Mouse (Mus musculus): ENCODE measurements around the gene Tbck. TPM values are rescaled to one million over a fixed set of nuclear protein-coding genes. Genes with fewer than 3 reads are reported as not detected.

Tbck gene
- total RNA-seq, 1 experiment from 2014 or later = 27.5 TPM

GRCm38 (mm10) chr3:132756274-132756673, 72.3 kb downstream of the Tbck start:
- no peak for DNase-seq

- no peak for DNase-seq
Observed at GRCm38 (mm10) chr3:132766033-132766726, 82.2 kb downstream of the Tbck start.

DNA sequence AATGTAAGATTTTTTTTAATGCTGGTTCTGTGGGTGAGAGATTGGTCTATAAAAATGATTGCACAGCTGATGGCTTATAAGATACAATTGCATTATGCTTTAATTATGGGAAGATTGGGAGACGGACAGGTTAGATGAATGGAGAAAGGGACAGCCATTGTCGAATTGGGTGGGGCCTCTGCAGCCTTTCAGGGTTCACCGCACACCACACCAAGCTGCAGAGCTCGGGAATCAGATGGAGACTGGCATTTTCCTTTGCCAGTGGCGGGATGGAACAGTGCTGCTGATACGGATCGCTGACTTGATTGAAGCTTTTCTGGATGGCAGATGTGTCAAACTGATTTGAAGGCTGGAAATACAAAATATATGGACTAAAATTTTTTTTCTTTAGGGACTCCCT, 88.1 kb downstream of the Tbck start:
- DNase-seq = no peak

- DNase-seq = no peak
Observed at GRCm38 (mm10) chr3:132776686-132777085, 92.7 kb downstream of the Tbck start.

DNA sequence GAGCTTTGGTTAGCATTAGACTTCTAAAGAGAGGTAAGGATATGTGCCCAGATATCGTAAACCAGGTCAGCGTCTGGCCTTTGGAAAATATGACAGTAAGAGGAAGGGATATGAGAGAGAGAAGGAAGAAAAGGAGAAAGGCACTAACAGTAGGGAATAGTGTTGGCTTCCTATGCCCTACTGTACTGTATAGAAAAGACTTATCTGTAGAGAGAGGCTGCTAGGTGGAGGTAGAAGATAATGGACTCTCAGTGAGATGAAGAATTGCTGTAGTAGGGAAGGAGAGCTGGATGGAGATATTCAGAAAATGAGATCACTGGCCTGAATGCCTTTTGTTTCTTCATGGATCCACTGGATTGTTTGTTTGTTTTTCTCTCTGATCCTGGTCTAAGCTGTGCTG, 97.2 kb downstream of the Tbck start:
- no peak for DNase-seq

DNA sequence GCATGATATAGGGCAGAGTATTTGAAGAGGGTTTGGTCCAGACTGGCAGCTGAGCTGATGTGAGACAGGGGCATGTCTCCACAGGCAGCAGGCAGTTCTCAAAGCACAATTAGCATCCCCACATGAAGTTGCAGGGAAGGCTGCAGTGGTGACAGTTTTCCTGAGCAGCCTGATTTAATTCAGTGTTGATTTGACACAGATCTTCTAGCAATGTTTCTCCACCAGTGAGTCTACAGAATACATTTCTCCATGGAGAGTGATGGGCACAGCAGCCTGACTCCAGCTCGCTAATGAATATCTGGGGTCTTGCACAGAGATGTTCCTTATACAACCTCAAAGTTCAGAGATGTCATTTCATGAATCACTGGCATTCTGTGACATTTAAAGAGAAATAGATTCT, 99.1 kb downstream of the Tbck start:
- no peak for DNase-seq

- DNase-seq = no peak
Observed at GRCm38 (mm10) chr3:132784732-132785131, 100.8 kb downstream of the Tbck start.

DNA sequence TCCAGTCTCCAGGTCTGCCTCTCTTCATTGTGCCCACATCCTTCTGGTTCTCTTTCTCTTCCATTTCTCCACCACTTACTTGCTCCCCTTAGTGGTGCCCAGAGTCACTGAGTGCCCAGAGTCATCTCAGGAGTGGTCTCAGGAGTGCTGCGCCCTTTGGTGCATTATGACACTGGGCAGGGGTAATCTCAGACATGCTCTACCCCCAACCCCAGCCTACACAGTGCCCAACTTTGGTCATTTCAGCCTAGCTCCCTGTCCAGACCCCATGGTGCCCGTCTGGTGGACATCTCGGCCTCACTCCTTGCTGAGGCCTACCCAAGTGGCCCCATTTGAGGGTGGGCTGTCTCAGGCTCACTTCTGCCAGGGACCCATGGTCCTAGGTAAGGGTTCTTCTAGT, 102.7 kb downstream of the Tbck start:
- no peak for DNase-seq

GRCm38 (mm10) chr3:132787775-132788174, 103.8 kb downstream of the Tbck start:
- no peak for DNase-seq

- no peak for DNase-seq
Observed at GRCm38 (mm10) chr3:132791140-132791539, 107.2 kb downstream of the Tbck start.

GRCm38 (mm10) chr3:132800196-132800595, 116.3 kb downstream of the Tbck start:
- no peak for DNase-seq

DNA sequence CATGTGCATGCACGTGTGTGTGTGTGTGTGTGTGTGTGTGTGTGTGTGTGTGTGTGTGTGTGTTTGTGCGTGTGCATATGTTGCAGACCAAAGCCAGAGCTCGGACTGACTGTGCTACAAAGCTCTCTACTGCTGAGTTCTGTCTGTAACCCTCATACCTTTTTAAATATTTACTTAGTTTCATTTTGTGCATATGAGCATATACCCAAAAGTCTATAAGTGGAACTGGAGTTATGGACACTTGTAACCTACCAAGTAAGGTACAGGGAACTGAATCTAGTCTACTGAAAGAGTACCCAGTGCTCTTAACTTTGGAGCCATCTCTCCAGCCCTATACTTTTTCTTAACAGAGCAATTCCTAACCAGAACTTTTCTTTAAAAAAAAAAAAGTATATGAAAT, 118.0 kb downstream of the Tbck start:
- no peak for DNase-seq

DNA sequence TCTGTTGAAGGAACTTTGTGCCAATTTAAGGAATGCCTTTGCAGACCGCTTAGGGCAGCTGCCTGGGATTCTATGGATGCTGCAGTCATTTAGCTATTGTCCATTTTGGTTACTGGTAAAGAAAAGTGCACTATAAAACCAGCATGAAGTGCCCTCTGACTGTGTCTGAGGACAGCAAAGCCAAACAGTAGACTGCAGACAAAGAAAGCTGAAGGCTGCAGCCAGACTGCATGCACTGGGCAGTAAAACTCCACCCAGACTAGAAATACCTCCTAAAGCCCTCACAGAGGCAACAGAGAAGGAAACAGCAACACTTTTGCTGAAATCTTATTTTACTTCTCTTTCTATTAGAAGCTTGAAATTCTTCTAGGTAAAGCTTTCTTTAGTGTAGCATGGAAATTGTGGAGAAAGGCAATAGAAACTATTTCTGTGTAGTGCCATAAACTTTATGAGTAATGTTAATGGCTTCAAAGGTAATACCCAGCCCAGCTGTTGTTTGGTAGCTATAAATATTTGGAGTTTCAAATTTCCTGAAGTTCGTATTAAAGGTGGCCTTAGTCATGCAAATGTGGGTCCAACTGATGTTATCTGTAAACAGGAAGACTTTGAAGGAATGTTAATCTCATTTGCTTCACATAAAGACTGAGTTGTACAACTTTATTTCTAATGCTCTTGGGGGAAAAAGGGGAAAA, 124.1 kb downstream of the Tbck start:
- DNase-seq = no peak

DNA sequence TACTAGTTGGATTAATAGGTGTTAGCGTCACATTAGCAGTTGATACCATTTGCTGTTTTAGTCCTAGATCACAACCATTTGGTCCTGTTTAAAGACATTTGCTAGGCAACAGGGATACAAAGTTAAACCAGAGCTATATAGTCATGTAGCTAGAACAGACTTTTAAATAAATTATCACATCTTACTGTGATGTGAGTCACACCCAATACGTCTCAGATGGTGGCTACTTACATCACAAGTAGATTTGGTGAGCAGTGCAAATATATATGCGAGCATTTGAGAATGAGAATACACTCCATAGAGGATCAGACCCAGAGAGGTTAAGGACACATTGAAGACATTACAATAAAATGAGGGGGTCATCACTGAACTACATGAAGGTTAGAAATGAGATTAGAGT, 125.0 kb downstream of the Tbck start:
- DNase-seq = no peak

- DNase-seq = no peak
Observed at GRCm38 (mm10) chr3:132811791-132812190, 127.8 kb downstream of the Tbck start.

DNA sequence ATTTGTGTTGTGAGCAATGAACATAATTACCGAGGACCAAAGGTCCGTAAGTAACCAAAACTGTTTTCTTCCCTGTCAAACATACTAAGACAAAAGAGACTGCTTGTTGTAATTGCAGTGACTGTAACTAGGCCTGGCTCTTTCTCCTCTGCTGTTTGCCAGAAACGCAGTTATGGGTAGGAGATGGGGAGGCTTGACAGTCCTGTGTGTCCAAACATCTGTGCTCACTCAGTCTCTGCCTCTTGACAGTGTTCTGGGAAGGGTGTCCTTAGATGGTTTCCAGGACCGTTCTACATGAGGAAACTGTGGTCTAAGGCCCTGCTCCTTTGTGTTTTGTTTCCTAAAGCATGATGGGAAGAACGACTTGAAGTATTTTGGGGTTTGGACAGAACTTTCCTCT, 128.4 kb downstream of the Tbck start:
- no peak for DNase-seq

- DNase-seq = no peak
Observed at GRCm38 (mm10) chr3:132813147-132813546, 129.2 kb downstream of the Tbck start.

DNA sequence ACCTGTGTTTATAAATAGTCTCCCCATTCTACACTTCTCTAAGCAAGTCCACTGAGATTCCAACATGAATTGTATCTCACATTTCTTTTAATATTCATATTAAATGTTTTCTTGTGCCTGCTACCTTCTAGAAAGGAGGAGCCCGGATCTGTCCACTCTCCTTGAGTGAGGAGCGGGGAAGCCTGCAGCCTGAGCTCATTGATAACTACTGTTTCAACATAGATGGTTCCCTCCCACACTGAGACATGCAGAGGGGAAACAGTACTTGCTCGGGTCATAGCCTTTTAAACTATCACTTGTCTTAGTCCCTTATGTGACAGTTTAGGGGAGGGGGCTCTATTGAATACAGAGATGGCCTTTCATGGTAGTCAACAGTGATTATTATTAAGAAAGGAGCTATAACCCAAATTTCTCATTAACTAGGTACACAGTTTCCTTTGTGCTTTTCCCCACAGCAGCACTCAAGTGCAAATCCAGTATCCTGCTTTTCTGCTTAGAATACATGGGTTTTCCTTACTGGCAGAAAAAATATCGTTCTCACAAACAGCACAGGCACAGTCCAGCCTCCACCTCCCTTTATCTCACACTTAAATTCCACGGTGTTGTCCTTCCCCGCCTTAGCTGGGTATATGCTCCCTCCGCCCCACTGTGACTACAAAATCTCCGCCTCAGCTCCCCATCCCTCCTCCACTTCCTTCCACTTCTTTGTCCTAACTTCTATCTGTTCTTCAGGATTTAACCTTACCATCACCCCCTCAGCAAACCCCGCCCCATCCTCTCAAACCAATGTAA, 130.0 kb downstream of the Tbck start:
- DNase-seq = no peak

- DNase-seq = no peak
Observed at GRCm38 (mm10) chr3:132814791-132815496, 131.0 kb downstream of the Tbck start.

DNA sequence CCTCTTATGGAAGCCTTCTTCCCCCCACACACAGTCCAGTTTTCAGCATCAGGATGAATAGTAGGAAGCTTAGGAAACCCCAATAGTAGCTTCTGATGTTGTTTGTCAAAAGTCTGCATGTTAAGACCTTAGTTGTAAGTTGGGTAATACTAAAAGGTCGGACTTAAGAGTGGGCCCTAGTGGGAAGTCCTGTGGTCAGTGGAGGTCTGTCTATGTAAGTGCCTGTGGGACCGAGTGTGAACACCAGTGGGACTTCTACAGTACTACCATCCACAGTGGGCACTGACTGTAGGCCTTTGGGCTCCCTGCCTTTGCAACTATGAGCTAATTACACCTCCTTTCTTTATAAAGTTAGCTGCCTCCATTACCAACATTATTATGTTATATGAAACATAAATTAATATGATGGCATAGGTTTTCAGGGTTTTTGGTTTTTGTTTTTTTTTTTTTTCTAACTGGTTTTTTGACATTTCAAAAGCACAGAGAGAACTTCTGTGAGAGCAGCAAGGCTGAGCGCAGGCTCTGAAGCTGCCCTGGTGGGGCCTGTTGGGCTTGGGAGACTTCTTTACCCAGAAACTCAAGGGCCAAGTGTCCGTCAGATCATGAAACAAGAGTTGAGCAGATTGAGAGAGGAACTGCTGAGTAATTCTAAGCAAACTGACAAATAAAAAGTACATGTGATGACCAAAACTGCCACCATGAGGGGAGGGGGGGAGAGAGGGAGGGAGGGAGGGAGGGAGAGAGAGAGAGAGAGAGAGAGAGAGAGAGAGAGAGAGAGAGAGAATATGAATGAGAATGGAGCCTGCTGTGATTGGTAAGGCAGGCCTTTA, 131.8 kb downstream of the Tbck start:
- no peak for DNase-seq

- no peak for DNase-seq
Observed at GRCm38 (mm10) chr3:132819408-132819807, 135.5 kb downstream of the Tbck start.
